26 mouse cellular contexts compared by ENCODE assay signal in the genomic region with DNA sequence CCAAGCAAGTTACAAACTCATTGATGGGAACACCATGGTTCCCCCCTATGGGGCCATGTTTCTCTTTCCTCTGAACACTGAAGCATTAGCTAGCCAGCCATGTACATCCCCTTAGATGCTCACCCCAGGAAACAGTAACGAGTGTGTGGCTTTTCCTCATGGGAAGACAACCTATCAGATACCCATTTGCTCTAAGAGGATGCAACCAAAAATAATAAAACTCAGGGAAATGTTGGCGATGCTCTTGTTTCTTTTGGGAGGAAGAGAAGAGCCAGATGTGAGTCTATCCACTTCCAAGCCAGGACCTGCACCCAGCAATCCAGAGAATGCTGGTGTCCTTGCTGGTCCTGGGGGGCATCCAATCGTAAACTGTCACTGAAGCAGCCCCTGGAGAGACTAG.
DNase-seq lines count a peak whose midpoint lies in the region; ATAC-seq and TF ChIP-seq lines count a peak whose summit lies in the region.
"Had no signal": no experiment of that assay in that cellular context is flagged by ENCODE, and none has a peak within 500 bp of the region (broad histone marks: within the 10 kb centered on the region; RNA-seq: fewer than 3 reads in every experiment).

No protein-coding gene starts in this region.

- no peak for TF ChIP-seq CTCF in layer of hippocampus, adult 2 months (conservative IDR thresholded peaks at IDR 0.05)

- H3K4me1 ChIP-seq in heart, embryonic 16.5 days (ENCODE audit: control insufficient read depth, insufficient read depth, low read length), result peaks cover 33% of the 10 kb centered on the region
- peaks cover 20% of the 10 kb centered on the region for H3K4me1 ChIP-seq in stomach, embryonic 16.5 days (ENCODE audit: control insufficient read depth, insufficient read depth, low read length)
- H3K4me1 ChIP-seq: hindbrain, embryonic 10.5 days; hindbrain, embryonic 15.5 days; liver, embryonic 15.5 days had no signal

- no peaks in the 10 kb centered on the region for H3K27me3 ChIP-seq in heart, embryonic 16.5 days (ENCODE audit: control insufficient read depth, insufficient read depth, low read length)
- H3K27me3 ChIP-seq in stomach, embryonic 16.5 days (ENCODE audit: control insufficient read depth, insufficient read depth, low read length), result no peaks in the 10 kb centered on the region
- H3K27me3 ChIP-seq: embryonic facial prominence, embryonic 13.5 days; hindbrain, embryonic 15.5 days; liver, embryonic 15.5 days; Patski had no signal

- no peak overlapping the region for H3K9ac ChIP-seq in heart, embryonic 16.5 days (ENCODE audit: low read length)
- no peak overlapping the region for H3K9ac ChIP-seq in stomach, embryonic 16.5 days (ENCODE audit: low read length)
- H3K9ac ChIP-seq: embryonic facial prominence, embryonic 13.5 days; forebrain, postnatal 0 days; hindbrain, embryonic 15.5 days; liver, embryonic 15.5 days; lung, embryonic 14.5 days had no signal

- no peaks in the 10 kb centered on the region for H3K9me3 ChIP-seq in heart, embryonic 16.5 days (replicated peaks; ENCODE audit: control insufficient read depth, low read length)
- H3K9me3 ChIP-seq in stomach, embryonic 16.5 days (replicated peaks; ENCODE audit: control insufficient read depth, low read length), result no peaks in the 10 kb centered on the region
- H3K9me3 ChIP-seq: embryonic facial prominence, embryonic 13.5 days; hindbrain, embryonic 10.5 days; hindbrain, embryonic 15.5 days; liver, embryonic 15.5 days had no signal

- H3K4me2 ChIP-seq in heart, embryonic 16.5 days (ENCODE audit: low read depth, low read length), result no peak overlapping the region
- H3K4me2 ChIP-seq in stomach, embryonic 16.5 days (ENCODE audit: low read depth, low read length), result no peak overlapping the region
- H3K4me2 ChIP-seq: embryonic facial prominence, embryonic 13.5 days; hindbrain, embryonic 15.5 days; liver, embryonic 15.5 days; lung, embryonic 14.5 days had no signal

- no peak overlapping the region for H3K4me3 ChIP-seq in heart, embryonic 16.5 days (ENCODE audit: low read length)
- no peak overlapping the region for H3K4me3 ChIP-seq in layer of hippocampus, adult 2 months
- no peak overlapping the region for H3K4me3 ChIP-seq in stomach, embryonic 16.5 days (replicated peaks; ENCODE audit: low read length)
- H3K4me3 ChIP-seq: embryonic facial prominence, embryonic 13.5 days; erythroblast, embryonic 14.5 days; hindbrain, embryonic 10.5 days; hindbrain, embryonic 15.5 days; liver, embryonic 15.5 days had no signal

- peak; percentile 94 for DNase-seq in heart, adult 11 months
- DNase-seq in heart, postnatal 14 days, result no peak
- no peak for DNase-seq in heart, postnatal 36 days
- no peak for DNase-seq in layer of hippocampus, adult 2 months (ENCODE audit: low spot score in 2 of 2)
- no peak for DNase-seq in layer of hippocampus, postnatal 10 days (ENCODE audit: low spot score in 2 of 2)
- no peak for DNase-seq in adrenal gland, postnatal 10 days
- DNase-seq: adrenal gland, postnatal 25 days; cerebellum, adult 11-12 months; cerebellum, adult 9-11 months; embryo, embryonic 11 days; forebrain, postnatal 0 days; gastrocnemius, postnatal 14 days; kidney, postnatal 4 days; lung, embryonic 14.5 days; lung, postnatal 14 days; midbrain, embryonic 14.5 days; thymus, postnatal 4 days had no signal

- 54% methylated on average over 3 of the region's 3 CpGs for WGBS in heart, embryonic 16.5 days
- WGBS in stomach, embryonic 16.5 days, result 55% methylated on average over 3 of the region's 3 CpGs

- intact Hi-C loops in heart, postnatal 14 days (cut with DNase I), result loop anchor here (5.0 kb wide), 1 partner anchor 56 kb away; no protein-coding TSS in a partner anchor
- intact Hi-C loops in heart, postnatal 36 days (cut with DNase I), result loop anchor here (5.0 kb wide), 1 partner anchor 34 kb away; no protein-coding TSS in a partner anchor

- no peak for ATAC-seq in heart, embryonic 16.5 days (replicated peaks; ENCODE audit: extremely low read depth, insufficient read depth, low FRiP score)
- ATAC-seq in stomach, embryonic 16.5 days (ENCODE audit: insufficient read depth, low FRiP score), result no peak
- ATAC-seq: forebrain, postnatal 0 days; inflammation-experienced regulatory T-cells, adult 6 months; Patski had no signal

- H3K36me3 ChIP-seq in heart, embryonic 16.5 days (ENCODE audit: control insufficient read depth, insufficient read depth), result no peaks in the 10 kb centered on the region
- H3K36me3 ChIP-seq in stomach, embryonic 16.5 days (ENCODE audit: control insufficient read depth, insufficient read depth, low read length), result no peaks in the 10 kb centered on the region
- H3K36me3 ChIP-seq: hindbrain, embryonic 10.5 days; hindbrain, embryonic 15.5 days; liver, embryonic 15.5 days had no signal

- peak overlapping the region; percentile 18; the same call in 1 of the 2 replicates for H3K27ac ChIP-seq in heart, embryonic 16.5 days (ENCODE audit: low read length)
- 0 out of 2 replicates have a peak overlapping the region, but pooled peaks have one; percentile 43 for H3K27ac ChIP-seq in layer of hippocampus, adult 2 months
- peak overlapping the region; percentile 49; the same call in 1 of the 2 replicates for H3K27ac ChIP-seq in stomach, embryonic 16.5 days (ENCODE audit: low read length)
- H3K27ac ChIP-seq: hindbrain, embryonic 10.5 days; hindbrain, embryonic 15.5 days; liver, embryonic 15.5 days had no signal
